Mouse (Mus musculus) embryonic fibroblast, embryonic 13.5 days (primary cell): ENCODE results near the gene Rab6b. TPM values are rescaled to one million over a fixed set of nuclear protein-coding genes. Genes with fewer than 3 reads are reported as not detected.

Experiments used
- H3K27ac ChIP-seq: 2 replicates; pipeline ENCODE4 v1.5.1; 2012; ENCODE audit warnings: low read length, control low read depth, inconsistent platforms; ENCODE audit not compliant: insufficient read depth
- H3K4me1 ChIP-seq: 2 replicates; pipeline ENCODE4 v1.6.1; 2011; ENCODE audit warnings: low read length; ENCODE audit not compliant: control insufficient read depth, insufficient read depth
- H3K4me3 ChIP-seq: 2 replicates; pipeline ENCODE4 v1.5.1; 2011; ENCODE audit warnings: mild to moderate bottlenecking, control low read depth, low read length; ENCODE audit not compliant: insufficient read depth
- CTCF ChIP-seq: IDR thresholded peaks from 2 replicates; pipeline ENCODE4 v1.5.1; 2011; ENCODE audit warnings: mild to moderate bottlenecking, control low read depth, low read length, moderate library complexity, borderline replicate concordance; ENCODE audit not compliant: insufficient read depth
- POLR2A ChIP-seq: IDR thresholded peaks from 2 replicates; pipeline ENCODE4 v1.6.1; 2011; ENCODE audit warnings: low read depth, mild to moderate bottlenecking, control low read depth, low read length, moderate library complexity
- polyA plus RNA-seq: library from polyadenylated mRNA; stranded (reverse); fragments of >200 nt; gene quantifications from 2 replicates; pipeline ENCODE4 v1.2.4, GENCODE M21; 2011; ENCODE audit warnings: low read depth; ENCODE audit not compliant: missing spikeins, insufficient read length

The Rab6b gene
- polyA plus RNA-seq, 1 experiment: 1.7 TPM

DNA sequence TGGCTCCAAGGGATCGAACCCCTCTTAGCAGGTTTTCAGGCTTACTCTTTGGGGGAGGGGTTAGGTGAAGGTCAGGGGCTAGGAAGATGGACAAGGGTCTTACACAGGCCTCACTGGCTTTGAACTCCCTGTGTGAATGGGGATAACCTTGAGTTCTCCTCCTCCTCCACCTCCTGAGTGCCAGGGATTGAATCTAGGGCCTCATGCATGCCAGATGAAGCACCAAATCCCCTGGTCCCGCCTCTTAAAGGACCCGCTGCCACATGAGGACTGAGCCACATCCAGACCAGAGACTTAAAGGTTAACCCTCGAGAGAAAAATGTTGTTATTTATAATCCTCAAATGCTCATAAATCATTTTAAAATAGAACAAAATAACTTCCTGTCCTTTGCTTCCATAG, 5.4 kb downstream of the Rab6b start:
- no peak overlapping the region for H3K27ac ChIP-seq
- no peaks in the 10 kb centered on the region for H3K4me1 ChIP-seq
- TF ChIP-seq POLR2A: no peak
- TF ChIP-seq CTCF: no peak
- no peak overlapping the region for H3K4me3 ChIP-seq

DNA sequence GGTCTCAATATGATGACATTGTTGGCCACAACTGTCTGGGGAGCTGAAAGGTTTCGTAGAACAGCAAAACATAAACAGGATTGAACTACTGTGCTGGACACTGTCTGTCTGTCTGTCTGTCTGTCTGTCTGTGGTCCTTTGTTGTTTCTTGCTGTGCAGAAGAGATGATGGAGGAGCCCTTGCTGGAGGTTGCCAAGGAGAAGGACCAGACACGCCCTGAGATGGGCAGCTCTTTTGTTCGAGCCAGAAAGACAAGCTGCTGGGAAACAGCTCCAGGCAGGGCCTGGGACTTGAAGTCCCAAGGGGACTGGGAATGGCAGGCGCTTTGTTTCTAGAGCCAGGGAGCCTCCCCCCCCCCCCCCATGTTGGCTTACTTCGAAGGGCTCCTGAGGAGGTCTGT, 5.9 kb downstream of the Rab6b start:
- Histone ChIP-seq H3K4me1 (no peaks in the 10 kb centered on the region), H3K27ac (no peak overlapping the region), H3K4me3 (no peak overlapping the region)
- TF ChIP-seq POLR2A (no peak), CTCF (no peak)

DNA sequence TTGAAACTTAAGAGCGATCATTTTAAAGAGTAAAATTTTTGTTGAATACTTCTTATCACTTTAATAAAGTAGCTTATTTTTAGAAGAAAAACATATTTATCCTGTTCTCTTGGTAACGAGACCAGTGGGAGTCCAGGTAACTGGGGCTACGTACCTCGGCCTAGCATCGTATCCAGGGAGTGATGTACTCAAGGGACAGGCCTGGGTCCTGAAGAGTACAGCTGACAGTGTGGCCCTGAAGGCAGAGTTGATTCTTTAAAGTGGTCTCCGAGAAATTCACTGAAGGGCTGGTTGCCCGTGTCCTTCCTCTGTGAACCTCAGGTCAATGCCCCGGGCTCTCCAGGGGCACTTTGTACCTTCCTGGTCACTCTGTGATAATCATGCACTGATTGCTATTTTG, 6.4 kb downstream of the Rab6b start:
- H3K4me1 ChIP-seq: no peaks in the 10 kb centered on the region
- no peak for TF ChIP-seq CTCF
- no peak overlapping the region for H3K27ac ChIP-seq
- H3K4me3 ChIP-seq: no peak overlapping the region

GRCm38 (mm10) chr9:103118651-103119275, 7.2 kb downstream of the Rab6b start:
- Histone ChIP-seq H3K27ac (no peak overlapping the region), H3K4me1 (no peaks in the 10 kb centered on the region), H3K4me3 (no peak overlapping the region)
- no peak for TF ChIP-seq CTCF
- TF ChIP-seq POLR2A: no peak

- TF ChIP-seq CTCF: no peak
- no peak for TF ChIP-seq POLR2A
- no peak overlapping the region for H3K27ac ChIP-seq
- no peak overlapping the region for H3K4me3 ChIP-seq
- no peaks in the 10 kb centered on the region for H3K4me1 ChIP-seq
Measured at GRCm38 (mm10) chr9:103119781-103120180, 8.2 kb downstream of the Rab6b start.

- TF ChIP-seq CTCF: no peak
- no peak for TF ChIP-seq POLR2A
- no peak overlapping the region for H3K4me3 ChIP-seq
- no peak overlapping the region for H3K27ac ChIP-seq
- H3K4me1 ChIP-seq: no peaks in the 10 kb centered on the region
Measured at GRCm38 (mm10) chr9:103120231-103120630, 8.6 kb downstream of the Rab6b start.

- Histone ChIP-seq H3K4me3 (no peak overlapping the region), H3K4me1 (no peaks in the 10 kb centered on the region), H3K27ac (no peak overlapping the region)
- TF ChIP-seq CTCF: no peak
- no peak for TF ChIP-seq POLR2A
Measured at GRCm38 (mm10) chr9:103121546-103121945, 10.0 kb downstream of the Rab6b start.

- Histone ChIP-seq H3K27ac (no peak overlapping the region), H3K4me3 (no peak overlapping the region), H3K4me1 (no peaks in the 10 kb centered on the region)
- TF ChIP-seq CTCF (no peak), POLR2A (no peak)
Measured at GRCm38 (mm10) chr9:103124746-103125145, 13.2 kb downstream of the Rab6b start.

DNA sequence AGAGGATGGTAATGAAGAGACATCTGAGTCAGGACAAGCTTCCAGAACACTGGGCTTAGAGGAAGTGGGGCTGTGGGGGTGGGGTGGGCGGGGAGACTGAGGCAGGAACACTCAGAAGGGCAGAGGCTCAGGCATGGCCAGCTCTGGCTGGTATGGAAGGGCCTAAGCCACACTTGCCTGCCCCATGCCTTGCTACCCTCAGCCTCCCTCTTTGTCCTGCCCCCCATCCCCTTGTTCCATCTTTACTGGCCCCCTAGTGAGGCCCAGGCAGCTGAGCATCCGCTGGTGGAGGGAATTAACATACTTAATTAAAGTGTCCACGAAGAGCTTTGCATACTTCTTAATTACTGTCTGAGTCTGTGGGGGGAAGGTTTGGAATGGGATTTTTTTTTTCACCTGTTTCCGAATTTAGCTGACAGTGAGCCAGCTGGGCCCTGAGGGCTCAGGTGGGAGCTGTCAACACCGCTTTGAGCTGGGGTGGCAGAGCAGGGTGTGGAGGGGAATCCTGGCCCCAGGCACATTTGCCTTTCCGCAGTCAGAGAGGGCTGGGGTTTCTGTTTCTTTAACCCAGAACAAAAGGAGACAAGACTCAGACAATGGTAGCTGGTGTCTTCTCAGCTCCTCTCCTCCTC, 22.0 kb downstream of the Rab6b start:
- no peak overlapping the region for H3K4me3 ChIP-seq
- TF ChIP-seq POLR2A (no peak), CTCF (no peak)
- H3K4me1 ChIP-seq: no peaks in the 10 kb centered on the region
- H3K27ac ChIP-seq: no peak overlapping the region

DNA sequence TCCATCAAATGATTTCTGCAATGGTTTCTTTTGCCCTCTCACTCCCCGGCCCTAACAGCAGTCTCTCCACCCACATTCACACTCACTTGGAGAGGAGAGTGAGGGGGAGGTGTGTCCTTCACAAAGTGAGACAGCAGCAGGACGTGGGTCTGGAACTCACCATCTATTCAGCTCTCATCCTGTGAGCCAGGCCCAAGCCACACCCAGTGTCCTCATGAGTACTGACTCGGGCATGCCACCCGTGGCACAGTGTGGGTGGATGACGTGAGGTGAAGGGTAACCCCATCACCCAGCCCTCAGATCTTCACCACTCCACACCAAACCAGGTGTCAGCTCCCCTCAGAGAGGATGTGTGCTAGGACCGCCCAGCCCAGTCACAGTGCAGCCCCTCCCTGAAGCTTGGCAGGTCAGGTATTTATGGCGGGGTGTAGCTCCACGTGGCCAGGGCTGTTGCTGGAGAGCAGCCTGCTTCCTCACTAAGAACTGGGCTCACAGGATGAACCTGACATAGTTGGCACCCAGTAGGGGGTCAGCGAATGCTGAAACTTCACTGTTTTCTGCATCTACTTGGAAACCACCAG, 23.0 kb downstream of the Rab6b start:
- Histone ChIP-seq H3K4me1 (no peaks in the 10 kb centered on the region), H3K4me3 (no peak overlapping the region), H3K27ac (no peak overlapping the region)
- no peak for TF ChIP-seq POLR2A
- no peak for TF ChIP-seq CTCF

- Histone ChIP-seq H3K4me1 (no peaks in the 10 kb centered on the region), H3K27ac (no peak overlapping the region), H3K4me3 (no peak overlapping the region)
- TF ChIP-seq POLR2A (no peak), CTCF (no peak)
Measured at GRCm38 (mm10) chr9:103139481-103139880, 27.9 kb downstream of the Rab6b start.
